Mouse (Mus musculus) spleen, adult 2 months (tissue): ENCODE data around the gene Aff3.

Experiments
- CTCF ChIP-seq: fragments of 200-500 bp; IDR thresholded peaks from 2 replicates; pipeline ENCODE4 v1.5.1; 2011; ENCODE audit warnings: mild to moderate bottlenecking, inconsistent platforms; ENCODE audit not compliant: insufficient read depth, insufficient read length, insufficient replicate concordance; ENCODE audit errors: extremely low read depth
- POLR2A ChIP-seq: fragments of 200-500 bp; IDR thresholded peaks from 2 replicates; pipeline ENCODE4 v1.6.1; 2011; ENCODE audit warnings: low read depth, low read length, inconsistent platforms

GRCm38 (mm10) chr1:38259541-38260338 lies 405.0 kb downstream of the Aff3 start:
- TF ChIP-seq POLR2A (no peak), CTCF (no peak)
